Mouse (Mus musculus): ENCODE data around the gene Snd1. TPM values are rescaled to one million over a fixed set of nuclear protein-coding genes. Genes with fewer than 3 reads are reported as not detected.

Gene Snd1
- total RNA-seq, 2 experiments from 2014 or later, result 75.4 to 78.4 TPM

- intact Hi-C loops (cut with DNase I), result no loop called here
- no peak for DNase-seq (ENCODE audit: low spot score)
Measured at GRCm38 (mm10) chr6:28871725-28872420, 396.9 kb downstream of the Snd1 start.

- intact Hi-C loops (cut with DNase I), result no loop called here
- no peak for DNase-seq (ENCODE audit: low spot score)
Measured at GRCm38 (mm10) chr6:28872421-28872795, 397.5 kb downstream of the Snd1 start.

DNA sequence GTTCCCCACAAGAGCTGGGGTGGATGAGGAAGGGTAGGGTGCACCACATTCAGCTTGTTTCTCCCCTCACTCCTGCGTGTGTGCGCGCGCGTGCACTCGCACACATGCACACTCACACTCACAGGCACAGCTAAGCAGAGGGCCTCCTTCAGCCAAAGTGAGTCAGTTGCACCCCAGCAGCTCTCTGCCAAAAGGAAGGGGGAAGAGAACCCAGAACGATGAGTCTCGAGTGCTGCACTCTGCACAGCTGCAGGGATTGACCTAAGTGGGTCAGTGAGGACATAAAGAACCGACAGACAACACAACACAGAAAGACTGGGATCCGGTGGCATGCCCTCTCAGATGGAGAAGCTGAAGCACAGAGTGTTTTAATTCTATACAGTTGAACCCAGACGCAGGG is 399.1 kb downstream of the Snd1 start:
- DNase-seq (ENCODE audit: low spot score), result no peak
- intact Hi-C loops (cut with DNase I), result no loop called here

DNA sequence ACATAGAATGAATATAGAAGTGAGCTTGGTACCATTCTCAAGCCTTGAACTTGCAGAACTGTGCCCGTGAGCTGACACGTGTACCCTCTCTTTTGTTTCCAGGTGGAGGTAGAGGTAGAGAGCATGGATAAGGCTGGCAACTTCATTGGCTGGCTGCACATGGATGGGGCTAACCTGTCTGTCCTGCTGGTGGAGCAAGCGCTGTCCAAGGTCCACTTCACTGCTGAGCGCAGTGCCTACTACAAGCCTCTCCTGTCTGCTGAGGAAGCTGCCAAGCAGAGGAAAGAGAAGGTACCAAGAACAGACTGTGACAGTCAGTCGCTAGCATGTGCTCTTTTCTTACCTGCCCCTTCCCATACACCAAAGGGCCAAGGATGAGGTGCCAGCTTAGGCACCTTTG is 399.8 kb downstream of the Snd1 start:
- no peak for DNase-seq (ENCODE audit: low spot score)
- intact Hi-C loops (cut with DNase I), result no loop called here

GRCm38 (mm10) chr6:28875333-28875732 is 400.4 kb downstream of the Snd1 start:
- intact Hi-C loops (cut with DNase I), result no loop called here
- no peak for DNase-seq (ENCODE audit: low spot score)

DNA sequence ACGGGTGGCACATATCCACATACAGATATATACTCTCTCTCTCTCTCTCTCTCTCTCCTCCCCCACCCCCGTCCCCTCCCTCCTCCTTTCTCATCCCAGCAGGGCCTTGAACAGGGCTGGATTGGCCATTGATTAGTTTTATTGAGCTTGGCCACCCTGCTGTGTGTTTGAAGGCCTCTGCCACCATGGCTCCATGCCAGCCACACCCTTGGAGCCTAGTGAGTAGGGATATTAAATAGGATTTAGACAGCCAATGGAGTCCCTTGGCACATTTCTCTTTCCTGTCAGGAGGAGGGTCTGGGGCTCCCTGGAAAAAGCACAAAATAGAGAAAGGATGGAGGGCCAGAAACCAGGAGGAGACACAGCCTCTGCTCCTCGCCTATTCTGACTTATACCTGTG is 401.6 kb downstream of the Snd1 start:
- no peak for DNase-seq (ENCODE audit: low spot score)
- intact Hi-C loops (cut with DNase I), result no loop called here

GRCm38 (mm10) chr6:28877945-28878666 is 403.2 kb downstream of the Snd1 start:
- intact Hi-C loops (cut with DNase I), result no loop called here
- DNase-seq (ENCODE audit: low spot score), result no peak

DNA sequence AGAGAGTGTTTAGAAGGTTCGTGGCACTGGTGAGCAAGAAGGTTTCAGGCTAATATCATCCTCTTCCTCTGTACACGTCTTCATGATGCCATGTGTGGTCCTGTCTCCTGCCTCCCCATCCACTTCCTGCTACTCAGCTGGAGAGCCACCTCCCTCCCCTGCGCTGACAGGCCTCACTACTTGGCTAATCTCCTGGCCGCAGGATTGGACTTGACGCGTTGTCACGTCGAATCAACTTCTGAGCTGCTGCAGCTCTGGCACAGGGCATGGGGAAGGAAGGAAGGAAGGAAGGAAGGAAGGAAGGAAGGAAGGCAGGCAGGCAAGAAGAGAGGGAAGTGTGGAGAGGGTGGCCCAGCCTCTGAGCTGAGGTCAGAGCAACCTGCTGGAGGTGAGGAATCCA is 404.4 kb downstream of the Snd1 start:
- intact Hi-C loops (cut with DNase I), result no loop called here
- no peak for DNase-seq (ENCODE audit: low spot score)

DNA sequence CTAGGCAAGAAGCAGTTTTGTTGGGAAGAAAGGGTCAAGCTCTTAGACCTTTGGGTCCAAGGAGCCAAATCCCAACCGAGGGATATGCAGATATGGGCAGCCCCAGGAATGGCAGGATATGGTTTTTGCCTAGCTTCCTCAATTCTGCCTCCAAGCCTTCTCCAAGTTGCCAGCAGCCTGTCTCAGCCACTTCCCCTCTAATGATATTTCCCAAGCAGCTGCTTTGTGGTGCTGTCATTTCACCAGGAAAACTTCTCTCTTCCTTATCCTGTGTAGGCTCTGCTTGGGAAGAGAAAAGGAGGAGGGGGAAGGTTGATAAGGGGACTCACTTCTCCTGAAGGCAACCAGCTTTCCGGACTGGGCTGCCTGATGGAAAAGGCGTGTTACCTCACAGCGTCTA is 406.0 kb downstream of the Snd1 start:
- DNase-seq (ENCODE audit: low spot score), result no peak
- intact Hi-C loops (cut with DNase I), result no loop called here

DNA sequence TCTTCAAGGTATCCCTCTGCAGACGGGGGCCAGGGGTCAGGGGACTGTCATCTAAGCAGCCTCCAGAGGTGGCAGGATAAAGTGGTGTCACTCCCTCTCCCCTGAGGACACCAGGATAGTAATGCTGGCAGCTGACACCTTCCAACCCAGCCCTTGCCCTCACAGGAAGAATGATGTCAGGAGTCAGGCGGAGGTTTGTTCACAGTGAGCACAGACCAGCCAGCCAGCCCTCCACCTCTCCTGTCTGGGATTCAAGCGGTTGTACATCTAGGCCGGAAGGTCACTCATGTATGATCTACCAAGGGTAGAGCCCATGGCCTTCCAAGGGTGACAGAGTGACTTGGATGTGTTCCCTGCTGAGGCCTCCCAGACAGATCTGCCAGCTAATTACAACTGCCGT is 408.6 kb downstream of the Snd1 start:
- DNase-seq (ENCODE audit: low spot score), result no peak
- intact Hi-C loops (cut with DNase I), result no loop called here

DNA sequence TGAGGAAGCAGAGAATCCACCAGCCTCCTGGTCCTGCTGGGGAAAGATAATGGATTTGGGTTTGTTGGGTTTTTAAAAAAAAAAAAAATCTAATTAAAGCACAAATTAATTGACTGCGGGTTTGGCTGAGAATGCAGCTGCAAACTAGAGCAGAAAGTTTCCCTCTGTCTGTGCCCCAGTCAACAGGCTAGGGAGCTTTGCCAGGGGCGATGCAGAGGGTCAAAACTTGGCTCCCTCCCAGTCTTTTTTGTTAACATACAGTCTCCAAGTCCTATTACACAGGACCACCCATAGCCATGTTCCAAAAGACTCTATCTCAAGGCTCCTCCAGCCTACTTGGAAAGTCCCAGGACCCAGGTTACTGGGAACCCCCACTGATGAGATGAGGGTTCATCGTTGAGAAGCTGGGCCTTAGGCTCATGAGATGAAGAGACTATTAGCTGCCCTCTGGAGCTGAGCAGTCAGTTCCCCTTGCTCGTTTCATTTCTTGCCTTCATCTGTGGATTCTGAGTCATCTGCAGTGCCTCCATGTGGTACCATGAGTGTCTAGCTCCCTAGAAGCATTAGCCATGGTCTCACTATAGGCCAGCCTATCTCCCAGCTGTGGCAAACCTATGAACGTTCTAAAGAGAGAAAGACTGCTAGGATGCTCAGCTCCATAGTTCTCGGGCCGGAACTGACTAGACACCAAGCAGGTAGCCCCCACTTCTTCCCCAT is 411.9 kb downstream of the Snd1 start:
- intact Hi-C loops (cut with DNase I), result no loop called here
- no peak for DNase-seq (ENCODE audit: low spot score)

DNA sequence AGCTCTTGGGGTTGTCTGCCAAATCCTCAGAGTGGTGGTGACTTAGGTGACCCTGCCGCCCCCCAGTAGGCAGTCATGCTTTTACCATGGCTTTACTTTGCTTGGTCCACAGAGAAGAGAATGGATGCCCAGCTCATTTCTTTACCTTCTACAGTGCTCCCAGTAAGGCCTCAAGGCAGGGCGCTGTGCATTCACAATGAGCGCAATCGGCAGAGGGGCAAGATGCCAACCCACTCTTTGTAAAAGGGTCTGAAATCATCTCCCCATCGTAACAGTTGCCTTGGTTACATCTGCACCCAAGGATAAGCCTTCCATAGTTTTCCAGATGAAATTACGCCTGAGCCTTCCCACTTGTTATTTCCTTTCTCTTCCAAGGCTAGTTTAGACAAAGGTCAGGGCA is 415.5 kb downstream of the Snd1 start:
- intact Hi-C loops (cut with DNase I), result no loop called here
- no peak for DNase-seq (ENCODE audit: low spot score)

- no peak for DNase-seq (ENCODE audit: low spot score)
- intact Hi-C loops (cut with DNase I), result no loop called here
Measured at GRCm38 (mm10) chr6:28891480-28891879, 416.5 kb downstream of the Snd1 start.

DNA sequence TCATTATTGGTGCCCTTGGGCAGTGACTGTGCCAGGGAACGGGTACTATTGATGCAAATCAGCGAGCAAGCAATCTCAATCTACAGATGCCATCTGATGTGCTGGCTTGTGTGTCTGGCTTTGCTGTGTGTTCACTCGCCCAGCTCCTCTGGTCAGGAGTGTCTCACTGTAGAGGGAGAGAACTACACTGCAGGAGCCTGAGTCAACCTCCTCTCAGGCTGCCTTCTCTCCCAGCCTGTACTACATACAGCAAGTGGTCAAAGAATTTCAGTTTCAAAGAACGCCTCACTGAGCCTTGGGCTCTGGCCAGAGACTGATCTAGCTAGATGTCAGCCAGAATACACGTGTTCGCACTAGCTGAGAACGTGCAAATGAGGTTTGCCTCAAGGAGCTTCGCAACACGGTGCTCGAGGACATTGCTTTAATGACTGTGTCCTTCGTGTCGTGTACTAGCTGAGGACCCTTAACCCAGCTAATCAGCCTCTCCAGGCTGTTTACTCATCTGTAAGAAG is 420.1 kb downstream of the Snd1 start:
- intact Hi-C loops (cut with DNase I), result no loop called here

GRCm38 (mm10) chr6:28895726-28896125 is 420.8 kb downstream of the Snd1 start:
- intact Hi-C loops (cut with DNase I), result no loop called here
- no peak for DNase-seq (ENCODE audit: low spot score)

More for the DNA sequence above, 420.1 kb downstream of the Snd1 start:
- no peak for DNase-seq (ENCODE audit: low spot score)

DNA sequence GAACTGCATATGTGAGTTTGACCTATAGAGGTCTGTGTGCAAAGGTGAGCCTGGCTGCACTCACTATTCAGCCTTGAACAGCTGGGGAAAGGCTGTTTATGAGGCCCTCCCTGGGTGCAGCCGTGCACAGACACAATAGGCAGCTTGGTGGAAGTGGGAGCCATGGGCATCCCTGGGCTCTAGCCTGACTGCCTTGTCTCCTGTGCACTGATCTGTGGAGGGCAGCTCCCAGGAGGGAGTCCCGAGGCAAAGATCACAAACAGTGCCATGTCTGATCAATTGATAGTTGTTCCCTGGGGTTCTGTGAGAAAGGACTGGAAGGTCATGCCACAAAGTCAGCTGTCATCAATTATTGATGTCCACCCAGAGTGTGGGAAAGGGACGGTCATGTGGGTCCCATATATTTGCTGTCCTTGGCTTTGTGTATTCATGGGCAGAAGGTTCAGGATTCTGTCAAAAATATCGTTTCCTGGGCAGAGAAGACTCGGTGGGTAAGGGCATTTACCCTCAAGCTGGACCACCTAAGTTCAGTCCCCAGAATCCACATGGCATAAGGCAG is 421.9 kb downstream of the Snd1 start:
- intact Hi-C loops (cut with DNase I), result no loop called here
- no peak for DNase-seq (ENCODE audit: low spot score)

DNA sequence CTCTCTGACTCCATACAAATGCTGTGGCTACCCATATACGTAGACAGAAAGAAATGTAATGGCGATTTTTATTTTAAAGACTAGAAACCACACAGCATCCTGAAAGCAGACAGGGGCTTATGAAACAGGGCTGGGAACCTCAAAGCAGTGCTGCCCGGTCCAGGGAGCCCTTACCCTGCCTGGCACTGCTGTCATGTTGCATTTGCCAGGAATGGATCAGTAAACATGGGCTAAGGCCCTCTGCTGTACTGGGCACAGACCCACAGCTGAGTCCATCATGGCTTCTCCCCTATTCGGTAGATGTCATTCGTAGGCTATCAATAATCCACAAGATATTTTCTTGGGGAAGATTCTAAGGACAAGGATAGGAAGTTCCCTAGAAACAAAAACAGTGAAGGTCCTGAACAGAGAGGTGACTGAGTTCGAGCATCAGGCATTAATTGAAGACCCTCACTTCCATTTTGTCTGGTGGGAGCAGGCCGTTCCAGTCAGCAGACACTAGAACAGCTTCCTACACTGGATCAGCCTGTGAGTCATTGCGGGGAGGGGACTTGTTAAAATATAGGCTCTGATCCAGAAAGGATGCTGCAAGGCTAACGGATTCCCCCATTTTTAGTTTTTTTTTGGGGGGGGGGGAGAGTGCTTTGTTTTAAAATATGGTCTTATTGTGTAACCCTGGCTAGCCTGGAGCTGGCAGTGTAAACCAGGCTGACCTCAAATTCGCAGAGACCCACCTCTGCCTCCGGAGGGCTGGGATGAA is 422.6 kb downstream of the Snd1 start:
- intact Hi-C loops (cut with DNase I), result no loop called here
- no peak for DNase-seq (ENCODE audit: low spot score)

- no peak for DNase-seq (ENCODE audit: low spot score)
- intact Hi-C loops (cut with DNase I), result no loop called here
Measured at GRCm38 (mm10) chr6:28898836-28899235, 423.9 kb downstream of the Snd1 start.

- intact Hi-C loops (cut with DNase I), result loop anchor here (10.0 kb wide), 1 partner anchor 368 kb away; no protein-coding TSS in a partner anchor
- no peak for DNase-seq (ENCODE audit: low spot score)
Measured at GRCm38 (mm10) chr6:28902573-28902972, 427.6 kb downstream of the Snd1 start.

DNA sequence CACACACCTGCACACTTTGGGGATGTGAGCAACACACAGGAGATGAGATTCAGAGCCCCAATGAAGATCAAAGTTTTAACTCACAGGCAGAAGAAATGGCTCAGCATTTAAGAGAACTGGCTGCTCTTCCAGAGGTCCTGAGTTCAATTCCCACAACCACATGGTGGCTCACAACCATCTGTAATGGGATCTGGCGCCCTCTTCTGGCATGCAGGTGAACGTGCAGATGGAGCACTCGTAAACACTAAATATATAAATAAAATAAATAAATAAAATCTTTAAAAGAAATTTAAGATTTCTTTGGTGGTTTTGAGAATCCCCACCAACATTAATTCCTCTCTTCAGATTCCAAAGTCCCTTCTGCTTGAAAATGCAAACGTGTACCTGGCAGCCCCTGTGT is 429.5 kb downstream of the Snd1 start:
- no peak for DNase-seq (ENCODE audit: low spot score)
- intact Hi-C loops (cut with DNase I), result loop anchor here (10.0 kb wide), 1 partner anchor 370 kb away; no protein-coding TSS in a partner anchor
